Mouse (Mus musculus) limb, embryonic 12.5 days (tissue): ENCODE results near the gene Ahcyl2. TPM values are rescaled to one million over a fixed set of nuclear protein-coding genes. Genes with fewer than 3 reads are reported as not detected.
"Not testable (repeated sequence)": the region's sequence is repeated elsewhere in the genome, so short reads cannot be mapped to it uniquely, and the experiment has no call there.

Source experiments
- ATAC-seq: fragments of 200-750 bp; cut with Nextera tagmentation; 2 replicates; pipeline ENCODE4 v1.8.0; 2017; ENCODE audit warnings: low read depth, moderate TSS enrichment; ENCODE audit not compliant: insufficient number of reproducible peaks, insufficient read depth, low FRiP score, low TSS enrichment
- H3K27ac ChIP-seq: fragments of 300-500 bp; sonication (generic); 2 replicates; pipeline ENCODE4 v1.5.1; 2016; ENCODE audit warnings: mild to moderate bottlenecking, moderate library complexity
- H3K27me3 ChIP-seq: fragments of 300-500 bp; sonication (generic); 2 replicates; pipeline ENCODE4 v1.6.1; 2016; ENCODE audit warnings: mild to moderate bottlenecking, moderate library complexity
- H3K36me3 ChIP-seq: fragments of 300-500 bp; sonication (generic); 2 replicates; pipeline ENCODE4 v1.6.1; 2016; ENCODE audit warnings: mild to moderate bottlenecking, moderate library complexity
- H3K4me1 ChIP-seq: fragments of 300-500 bp; sonication (generic); replicated peaks from 2 replicates; pipeline ENCODE4 v1.6.1; 2016
- H3K4me2 ChIP-seq: fragments of 300-500 bp; sonication (generic); 2 replicates; pipeline ENCODE4 v1.6.1; 2016; ENCODE audit warnings: mild to moderate bottlenecking, moderate library complexity
- H3K4me3 ChIP-seq: fragments of 300-500 bp; sonication (generic); replicated peaks from 2 replicates; pipeline ENCODE4 v1.5.1; 2016; ENCODE audit warnings: mild to moderate bottlenecking
- H3K9ac ChIP-seq: fragments of 300-500 bp; sonication (generic); replicated peaks from 2 replicates; pipeline ENCODE4 v1.6.1; 2016; ENCODE audit warnings: mild to moderate bottlenecking, moderate library complexity
- H3K9me3 ChIP-seq: fragments of 300-500 bp; sonication (generic); 2 replicates; pipeline ENCODE4 v1.6.1; 2016; ENCODE audit warnings: mild to moderate bottlenecking, moderate library complexity
- WGBS: fragments of 180-500 bp; shearing (Covaris S2); methylation state at CpG from one replicate; pipeline ENCODE4 v1.1.7; 2016; 5-methylcytosine and 5-hydroxymethylcytosine counted together
- polyA plus RNA-seq: library from polyadenylated mRNA; unstranded; fragments of >200 nt; fragmentation: Nextera tagmentation; extraction: Ambion mirVana; gene quantifications from 2 replicates; pipeline ENCODE4 v1.2.1, GENCODE M21; 2016

Ahcyl2 gene
- polyA plus RNA-seq, 1 experiment from 2014 or later: 23.9 TPM

DNA sequence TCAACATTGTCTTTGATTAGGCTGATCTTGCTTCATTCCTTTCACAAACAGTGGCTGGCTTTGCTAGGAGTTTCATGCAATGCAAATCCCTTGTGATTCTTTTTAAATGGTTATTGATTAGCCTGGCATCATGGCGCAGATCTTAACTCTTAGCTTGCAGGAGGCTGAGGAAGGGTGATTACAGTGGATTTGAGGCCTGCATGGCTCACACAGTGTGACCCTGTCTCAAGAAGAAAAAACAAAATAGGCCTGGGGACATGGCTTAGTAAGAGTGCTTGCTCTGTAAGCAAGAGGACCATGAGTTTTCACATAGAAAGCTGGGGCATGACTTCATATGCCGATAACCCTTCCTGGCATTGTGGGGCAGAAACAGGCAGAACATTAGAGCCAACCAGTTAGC lies 47.8 kb downstream of the Ahcyl2 start:
- H3K4me1 ChIP-seq: peaks cover 7% of the 10 kb centered on the region; the same call in 1 of the 2 replicates
- no peak overlapping the region for H3K4me2 ChIP-seq
- no peaks in the 10 kb centered on the region for H3K9me3 ChIP-seq
- 88% methylated on average over 2 of the region's 2 CpGs for WGBS
- H3K27me3 ChIP-seq: no peaks in the 10 kb centered on the region
- ATAC-seq: no peak
- no peak overlapping the region for H3K27ac ChIP-seq
- no peak overlapping the region for H3K9ac ChIP-seq
- H3K4me3 ChIP-seq: no peak overlapping the region
- H3K36me3 ChIP-seq: peaks cover 4% of the 10 kb centered on the region; the same call in 1 of the 2 replicates

DNA sequence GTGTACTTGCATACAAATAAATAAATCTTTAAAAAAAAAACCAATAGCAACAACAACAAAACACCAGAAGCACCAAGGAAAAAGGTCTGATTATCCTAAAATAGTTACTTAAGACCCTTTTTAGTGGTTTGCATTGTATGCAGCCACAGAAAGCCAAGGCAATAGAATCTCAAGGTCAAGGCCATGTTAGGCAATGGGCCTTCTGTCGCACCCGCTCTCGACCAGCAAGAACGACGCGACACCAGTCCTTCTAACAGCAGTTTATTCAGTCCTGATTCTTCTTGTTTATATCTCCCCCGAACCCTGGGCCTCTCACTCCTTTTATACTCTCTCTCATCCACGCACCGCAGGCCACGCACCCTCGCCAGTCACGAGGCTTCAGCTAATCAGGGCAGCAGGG lies 48.6 kb downstream of the Ahcyl2 start:
- ATAC-seq, H3K27ac ChIP-seq, H3K4me1 ChIP-seq, H3K4me3 ChIP-seq, H3K9ac ChIP-seq, H3K36me3 ChIP-seq, H3K9me3 ChIP-seq, H3K4me2 ChIP-seq, H3K27me3 ChIP-seq: not testable (repeated sequence)
- WGBS: 89% methylated on average over 12 of the region's 12 CpGs

DNA sequence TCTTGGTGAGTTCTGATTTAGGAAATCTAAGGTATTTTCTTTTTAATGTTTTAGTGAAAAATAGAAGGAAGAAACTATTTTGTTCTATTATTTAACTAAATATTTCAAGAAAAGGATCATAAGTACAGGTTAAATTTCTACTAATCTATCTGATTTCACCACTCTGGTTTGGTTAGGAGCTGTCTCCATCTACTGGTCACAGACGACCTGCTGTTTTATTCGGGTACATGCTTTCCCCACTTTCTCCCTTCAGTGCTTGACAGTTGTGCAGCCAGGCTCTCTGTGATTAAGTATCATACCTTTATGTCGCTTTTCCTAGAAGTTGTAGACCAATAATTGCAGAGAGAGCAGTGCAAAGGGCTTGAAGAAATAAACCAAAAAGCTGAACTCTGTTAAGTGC lies 51.5 kb downstream of the Ahcyl2 start:
- H3K27me3 ChIP-seq: no peaks in the 10 kb centered on the region
- no peak overlapping the region for H3K4me3 ChIP-seq
- 29% methylated on average over 3 of the region's 3 CpGs for WGBS
- H3K9ac ChIP-seq: no peak overlapping the region
- H3K36me3 ChIP-seq: peaks cover 6% of the 10 kb centered on the region; the same call in 1 of the 2 replicates
- peaks cover 5% of the 10 kb centered on the region; the same call in 1 of the 2 replicates for H3K4me1 ChIP-seq
- no peaks in the 10 kb centered on the region for H3K9me3 ChIP-seq
- no peak for ATAC-seq
- no peak overlapping the region for H3K27ac ChIP-seq
- no peak overlapping the region for H3K4me2 ChIP-seq

DNA sequence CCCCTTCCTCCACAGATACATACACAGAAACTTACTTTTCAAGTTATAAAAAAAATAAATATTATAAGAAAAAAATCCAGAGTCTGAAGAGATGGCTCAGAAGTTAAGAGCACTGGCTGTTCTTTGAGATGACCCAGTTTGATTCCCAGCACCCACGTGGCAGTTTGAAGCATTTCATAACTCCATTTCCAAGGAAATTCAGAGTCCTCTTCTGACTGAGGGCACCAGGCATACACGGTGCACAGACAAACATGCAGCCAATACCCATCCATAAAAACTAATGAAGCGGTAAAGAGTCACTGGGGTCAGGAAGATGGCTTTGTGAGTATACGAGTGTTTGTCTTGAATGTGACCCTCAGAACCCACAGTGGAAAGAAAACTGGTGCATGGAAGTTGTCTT lies 52.5 kb downstream of the Ahcyl2 start:
- Histone ChIP-seq H3K27ac (no peak overlapping the region), H3K9me3 (no peaks in the 10 kb centered on the region), H3K4me2 (no peak overlapping the region), H3K4me3 (no peak overlapping the region), H3K4me1 (no peaks in the 10 kb centered on the region), H3K36me3 (peaks cover 6% of the 10 kb centered on the region; the same call in 1 of the 2 replicates), H3K27me3 (no peaks in the 10 kb centered on the region), H3K9ac (no peak overlapping the region)
- WGBS: 83% methylated on average over 4 of the region's 4 CpGs
- ATAC-seq: no peak

DNA sequence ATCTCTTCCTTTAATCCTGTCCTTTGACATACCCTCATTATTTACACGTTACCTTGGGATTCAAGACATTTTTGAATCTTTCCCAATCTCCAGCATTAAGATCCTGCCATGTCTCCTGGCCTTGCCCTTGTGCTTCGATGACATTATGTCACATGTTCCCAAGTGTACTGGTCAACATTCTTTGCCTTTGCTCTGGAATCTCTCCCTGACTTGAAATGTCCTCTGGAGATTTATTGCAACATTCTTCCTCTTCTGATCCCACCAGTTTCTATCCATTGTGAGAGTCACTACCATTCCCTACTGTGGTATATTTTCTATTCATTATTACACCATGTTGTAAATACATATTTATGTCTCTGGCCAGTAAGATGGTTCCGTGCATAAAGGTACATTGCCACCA lies 53.1 kb downstream of the Ahcyl2 start:
- WGBS: 94% methylated on average over 3 of the region's 3 CpGs
- no peak overlapping the region for H3K9ac ChIP-seq
- H3K9me3 ChIP-seq: no peaks in the 10 kb centered on the region
- H3K4me2 ChIP-seq: no peak overlapping the region
- no peak for ATAC-seq
- H3K36me3 ChIP-seq: peaks cover 6% of the 10 kb centered on the region; the same call in 1 of the 2 replicates
- no peak overlapping the region for H3K4me3 ChIP-seq
- H3K27me3 ChIP-seq: no peaks in the 10 kb centered on the region
- no peak overlapping the region for H3K27ac ChIP-seq
- H3K4me1 ChIP-seq: no peaks in the 10 kb centered on the region

DNA sequence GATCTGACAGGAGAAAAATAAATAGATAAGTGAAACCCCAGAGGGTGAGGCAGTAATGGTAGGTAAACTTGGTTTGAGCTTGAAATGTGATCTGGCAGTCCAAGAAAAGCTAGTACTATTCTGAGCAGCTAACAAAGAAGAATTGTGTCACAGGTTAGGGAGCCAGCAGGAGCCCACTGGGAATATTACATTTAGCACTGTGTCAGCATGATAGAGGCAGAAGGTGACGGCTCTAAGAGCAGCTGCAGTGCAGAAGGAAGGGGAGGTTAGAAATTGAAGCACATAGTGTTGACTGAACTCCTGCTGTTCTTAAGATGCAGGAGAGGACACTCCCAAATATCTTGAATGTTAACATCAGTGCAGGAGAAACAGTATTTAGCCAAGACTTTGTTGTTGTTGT lies 54.0 kb downstream of the Ahcyl2 start:
- WGBS: 57% methylated on average over 1 of the region's 1 CpGs
- Histone ChIP-seq H3K4me2 (no peak overlapping the region), H3K27me3 (no peaks in the 10 kb centered on the region), H3K9ac (no peak overlapping the region), H3K4me1 (no peaks in the 10 kb centered on the region), H3K27ac (no peak overlapping the region), H3K4me3 (no peak overlapping the region), H3K36me3 (peaks cover 6% of the 10 kb centered on the region; the same call in 1 of the 2 replicates), H3K9me3 (no peaks in the 10 kb centered on the region)
- no peak for ATAC-seq

DNA sequence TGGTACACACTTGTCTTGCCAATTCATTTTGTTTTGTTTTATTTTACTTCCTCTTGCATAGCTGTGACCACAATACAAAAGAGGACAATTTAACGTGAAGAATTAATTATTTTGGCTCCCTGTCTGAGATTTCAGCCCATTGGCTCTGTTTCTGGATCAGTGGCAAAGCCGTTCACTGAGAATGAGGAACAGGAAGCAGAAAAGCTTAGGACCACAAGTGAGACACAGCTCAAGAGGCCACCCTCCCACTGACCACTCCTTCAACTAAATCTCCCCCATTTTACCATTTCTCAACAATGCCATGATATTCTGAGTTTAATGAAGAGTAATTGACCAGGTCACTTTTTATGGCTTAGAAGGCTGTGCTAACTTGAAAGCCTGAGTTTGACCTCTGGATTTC lies 57.5 kb downstream of the Ahcyl2 start:
- H3K27ac ChIP-seq: no peak overlapping the region
- ATAC-seq: no peak
- H3K4me3 ChIP-seq: no peak overlapping the region
- no peaks in the 10 kb centered on the region for H3K9me3 ChIP-seq
- no peak overlapping the region for H3K4me2 ChIP-seq
- 71% methylated on average over 2 of the region's 2 CpGs for WGBS
- peaks cover 5% of the 10 kb centered on the region; the same call in 1 of the 2 replicates for H3K36me3 ChIP-seq
- H3K9ac ChIP-seq: no peak overlapping the region
- no peaks in the 10 kb centered on the region for H3K4me1 ChIP-seq
- H3K27me3 ChIP-seq: no peaks in the 10 kb centered on the region

DNA sequence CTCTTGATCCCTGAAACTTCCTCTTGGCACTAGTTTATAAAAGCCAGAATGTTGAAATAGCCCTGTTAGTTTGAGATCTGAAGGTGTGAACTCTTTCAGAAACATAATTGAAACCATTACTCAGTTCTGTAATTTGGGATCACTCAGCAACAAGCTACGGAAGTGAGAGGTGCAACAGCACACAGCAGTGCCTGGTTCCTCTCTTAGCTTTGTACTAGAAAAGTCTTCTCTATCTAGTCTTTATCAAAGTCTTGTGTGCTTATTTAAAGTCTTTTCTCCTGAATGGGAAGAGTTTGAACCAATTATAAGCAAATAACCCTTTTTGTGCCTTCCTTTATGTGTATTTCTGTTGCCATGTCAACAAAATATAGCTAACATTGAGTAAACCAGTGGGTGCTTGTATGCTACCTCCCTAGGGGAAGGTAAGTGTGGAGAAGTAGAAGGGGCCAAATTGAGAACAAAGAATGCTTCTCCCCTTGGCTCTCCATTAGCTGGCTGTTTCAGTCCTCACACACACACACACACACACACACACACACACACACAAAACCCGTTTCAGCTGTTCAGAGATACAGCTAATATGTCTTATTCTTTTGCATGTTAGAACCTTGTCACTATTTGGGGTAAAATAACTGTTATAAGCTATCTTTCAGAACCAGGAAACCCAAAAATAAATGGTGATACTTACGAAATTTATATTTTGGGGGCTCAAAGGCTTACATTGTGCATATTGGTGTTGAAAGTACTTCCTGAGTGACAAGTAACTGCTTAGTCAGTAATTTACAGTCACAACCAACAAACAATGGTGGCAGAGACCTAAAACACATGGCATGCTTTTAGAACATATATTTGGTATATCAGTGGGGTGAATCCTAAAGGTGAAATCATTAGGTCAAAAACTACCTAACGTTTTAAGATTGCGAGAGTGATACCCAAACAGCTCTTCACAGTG lies 59.8 kb downstream of the Ahcyl2 start:
- 0 out of 2 replicates have a peak, but pooled peaks cover 2% of the 10 kb centered on the region for H3K36me3 ChIP-seq
- H3K4me1 ChIP-seq: no peaks in the 10 kb centered on the region
- ATAC-seq: no peak
- no peak overlapping the region for H3K4me3 ChIP-seq
- H3K27me3 ChIP-seq: no peaks in the 10 kb centered on the region
- no peak overlapping the region for H3K27ac ChIP-seq
- no peak overlapping the region for H3K4me2 ChIP-seq
- no peak overlapping the region for H3K9ac ChIP-seq
- no peaks in the 10 kb centered on the region for H3K9me3 ChIP-seq
- 73% methylated on average over 5 of the region's 5 CpGs for WGBS

DNA sequence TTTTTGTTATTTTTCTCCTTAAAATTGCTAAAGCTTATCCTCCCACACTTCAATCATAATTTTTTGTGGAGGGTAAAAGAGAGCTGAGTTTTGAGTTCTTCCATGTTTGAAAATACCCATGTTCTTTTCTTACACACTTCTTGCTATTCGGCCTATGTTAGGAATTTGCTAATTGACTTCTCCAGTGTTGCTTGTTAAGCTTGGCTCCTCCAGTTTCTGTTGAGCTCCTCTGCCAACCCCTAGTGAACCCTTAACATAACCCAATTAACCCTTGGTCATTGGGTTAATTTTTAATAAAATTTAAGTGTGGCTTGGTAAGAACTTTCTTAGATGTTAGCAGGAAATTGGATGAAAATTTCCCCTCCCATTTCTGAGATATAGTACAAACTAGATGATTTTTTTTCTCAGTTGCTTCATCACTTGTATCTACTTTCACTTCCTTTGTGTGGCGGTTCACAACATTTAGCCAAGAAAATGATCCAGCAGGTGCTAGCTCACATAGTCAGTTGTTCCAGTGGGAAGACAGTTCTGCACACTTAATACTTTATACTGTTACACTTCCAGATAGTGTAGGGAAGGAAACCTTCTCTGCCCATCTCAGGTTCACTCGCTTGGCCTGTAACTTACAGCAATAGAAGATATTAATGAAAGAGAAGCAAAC lies 60.9 kb downstream of the Ahcyl2 start:
- ATAC-seq: no peak
- Histone ChIP-seq H3K4me2 (no peak overlapping the region), H3K9me3 (no peaks in the 10 kb centered on the region), H3K4me1 (no peaks in the 10 kb centered on the region), H3K4me3 (no peak overlapping the region), H3K27me3 (no peaks in the 10 kb centered on the region), H3K27ac (no peak overlapping the region), H3K36me3 (no peaks in the 10 kb centered on the region), H3K9ac (no peak overlapping the region)
- WGBS: 74% methylated on average over 3 of the region's 3 CpGs

DNA sequence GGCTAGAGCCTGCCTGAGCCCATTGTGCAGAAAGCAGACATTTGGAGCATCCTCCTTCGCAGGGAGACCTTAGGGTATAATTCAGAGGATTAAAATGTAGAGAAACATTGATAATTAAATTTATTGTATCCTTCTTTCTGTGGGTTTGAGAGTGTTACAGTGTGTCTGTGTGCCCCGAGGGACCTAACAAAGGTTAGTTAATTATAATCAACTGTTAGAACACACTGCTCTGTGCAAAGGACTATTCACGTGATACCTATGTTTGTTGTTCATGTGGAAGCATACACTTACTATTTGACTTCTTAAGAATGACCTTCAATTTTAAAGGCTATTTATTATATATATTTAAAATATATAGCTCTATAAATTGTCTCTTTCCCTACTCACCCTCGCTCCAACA lies 64.5 kb downstream of the Ahcyl2 start:
- Histone ChIP-seq H3K27ac (no peak overlapping the region), H3K4me1 (no peaks in the 10 kb centered on the region), H3K9me3 (no peaks in the 10 kb centered on the region), H3K9ac (no peak overlapping the region), H3K4me2 (no peak overlapping the region), H3K36me3 (no peaks in the 10 kb centered on the region), H3K4me3 (no peak overlapping the region), H3K27me3 (no peaks in the 10 kb centered on the region)
- ATAC-seq: no peak
- 77% methylated on average over 4 of the region's 4 CpGs for WGBS

DNA sequence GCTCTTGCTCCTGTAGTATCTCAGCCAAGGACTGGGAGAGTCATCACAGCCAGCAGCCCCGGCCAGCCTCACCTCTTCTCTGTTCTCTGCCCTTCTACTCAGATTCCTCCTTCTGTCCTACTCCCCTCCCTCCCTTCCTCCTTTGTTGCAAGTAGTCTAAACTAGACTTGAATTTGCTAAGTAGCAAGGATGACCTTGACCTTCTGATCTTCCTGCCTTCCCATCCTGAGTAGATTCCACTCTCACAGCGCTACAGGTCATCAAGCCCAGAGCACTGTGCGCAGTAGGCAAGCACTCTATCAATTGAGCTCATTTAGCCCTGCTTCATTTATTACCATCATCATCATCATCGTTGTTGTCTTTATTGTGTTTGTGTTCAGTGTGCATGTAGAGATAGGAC lies 65.3 kb downstream of the Ahcyl2 start:
- Histone ChIP-seq H3K27me3 (no peaks in the 10 kb centered on the region), H3K36me3 (no peaks in the 10 kb centered on the region), H3K27ac (no peak overlapping the region), H3K4me2 (no peak overlapping the region), H3K9ac (no peak overlapping the region), H3K4me3 (no peak overlapping the region), H3K4me1 (no peaks in the 10 kb centered on the region), H3K9me3 (no peaks in the 10 kb centered on the region)
- ATAC-seq: no peak
- WGBS: 86% methylated on average over 4 of the region's 4 CpGs
